Mouse (Mus musculus): ENCODE data around the gene Cenpp. TPM values are rescaled to one million over a fixed set of nuclear protein-coding genes. Genes with fewer than 3 reads are reported as not detected.

The Cenpp gene
- polyA plus RNA-seq, 1 experiment from 2014 or later = 29.5 TPM

GRCm38 (mm10) chr13:49436170-49436569 lies 216.4 kb downstream of the Cenpp start:
- Histone ChIP-seq H3K4me1 (ENCODE audit: control insufficient read depth, insufficient read depth, low read length) (peaks cover 8% of the 10 kb centered on the region), H3K36me3 (ENCODE audit: control insufficient read depth, insufficient read depth, low read length) (0 out of 2 replicates have a peak, but pooled peaks cover 3% of the 10 kb centered on the region), H3K9me3 (replicated peaks; ENCODE audit: control insufficient read depth, low read length) (no peaks in the 10 kb centered on the region), H3K4me2 (no peak overlapping the region), H3K27me3 (ENCODE audit: control insufficient read depth, insufficient read depth, low read length) (no peaks in the 10 kb centered on the region), H3K4me3 (ENCODE audit: low read depth, low read length) (no peak overlapping the region), H3K9ac (ENCODE audit: low read depth, low read length) (no peak overlapping the region), H3K27ac (ENCODE audit: low read depth, low read length) (peak overlapping the region; percentile 54)
- WGBS (ENCODE audit: insufficient replicate concordance) = 52% methylated on average over 4 of the region's 4 CpGs
- no peak for ATAC-seq (replicated peaks; ENCODE audit: insufficient number of reproducible peaks, low FRiP score, low TSS enrichment)

GRCm38 (mm10) chr13:49435745-49436144 lies 216.8 kb downstream of the Cenpp start:
- no peak overlapping the region for H3K4me3 ChIP-seq (ENCODE audit: low read depth, low read length)
- no peaks in the 10 kb centered on the region for H3K27me3 ChIP-seq (ENCODE audit: control insufficient read depth, insufficient read depth, low read length)
- peaks cover 8% of the 10 kb centered on the region for H3K4me1 ChIP-seq (ENCODE audit: control insufficient read depth, insufficient read depth, low read length)
- no peaks in the 10 kb centered on the region for H3K9me3 ChIP-seq (replicated peaks; ENCODE audit: control insufficient read depth, low read length)
- ATAC-seq (replicated peaks; ENCODE audit: insufficient number of reproducible peaks, low FRiP score, low TSS enrichment) = no peak; the same call in 1 of the 2 replicates
- peak overlapping the region; percentile 29 for H3K27ac ChIP-seq (ENCODE audit: low read depth, low read length)
- no peak overlapping the region for H3K9ac ChIP-seq (ENCODE audit: low read depth, low read length)
- 0 out of 2 replicates have a peak, but pooled peaks cover 3% of the 10 kb centered on the region for H3K36me3 ChIP-seq (ENCODE audit: control insufficient read depth, insufficient read depth, low read length)
- H3K4me2 ChIP-seq = no peak overlapping the region
- WGBS (ENCODE audit: insufficient replicate concordance) = 67% methylated on average over 1 of the region's 1 CpGs

- no peak for ATAC-seq (replicated peaks; ENCODE audit: insufficient number of reproducible peaks, low FRiP score, low TSS enrichment)
- H3K9ac ChIP-seq (ENCODE audit: low read depth, low read length) = no peak overlapping the region
- H3K4me3 ChIP-seq (ENCODE audit: low read depth, low read length) = no peak overlapping the region
- 89% methylated on average over 2 of the region's 2 CpGs for WGBS (ENCODE audit: insufficient replicate concordance)
- no peaks in the 10 kb centered on the region for H3K27me3 ChIP-seq (ENCODE audit: control insufficient read depth, insufficient read depth, low read length)
- H3K4me1 ChIP-seq (ENCODE audit: control insufficient read depth, insufficient read depth, low read length) = peaks cover 11% of the 10 kb centered on the region
- no peak overlapping the region for H3K4me2 ChIP-seq
- 0 out of 2 replicates have a peak, but pooled peaks cover 3% of the 10 kb centered on the region for H3K36me3 ChIP-seq (ENCODE audit: control insufficient read depth, insufficient read depth, low read length)
- H3K9me3 ChIP-seq (replicated peaks; ENCODE audit: control insufficient read depth, low read length) = no peaks in the 10 kb centered on the region
- H3K27ac ChIP-seq (ENCODE audit: low read depth, low read length) = no peak overlapping the region
These were observed 219.1 kb downstream of the Cenpp start for GRCm38 (mm10) chr13:49433268-49434029.

- no peak overlapping the region for H3K27ac ChIP-seq (ENCODE audit: low read depth, low read length)
- H3K27me3 ChIP-seq (ENCODE audit: control insufficient read depth, insufficient read depth, low read length) = no peaks in the 10 kb centered on the region
- WGBS (ENCODE audit: insufficient replicate concordance) = 55% methylated on average over 4 of the region's 4 CpGs
- H3K4me1 ChIP-seq (ENCODE audit: control insufficient read depth, insufficient read depth, low read length) = peaks cover 14% of the 10 kb centered on the region
- H3K9ac ChIP-seq (ENCODE audit: low read depth, low read length) = no peak overlapping the region
- no peak overlapping the region for H3K4me3 ChIP-seq (ENCODE audit: low read depth, low read length)
- no peaks in the 10 kb centered on the region for H3K9me3 ChIP-seq (replicated peaks; ENCODE audit: control insufficient read depth, low read length)
- H3K36me3 ChIP-seq (ENCODE audit: control insufficient read depth, insufficient read depth, low read length) = 0 out of 2 replicates have a peak, but pooled peaks cover under 1% of the 10 kb centered on the region
- no peak overlapping the region for H3K4me2 ChIP-seq
- ATAC-seq (replicated peaks; ENCODE audit: insufficient number of reproducible peaks, low FRiP score, low TSS enrichment) = no peak
These were observed 222.1 kb downstream of the Cenpp start for GRCm38 (mm10) chr13:49430529-49430928.

- H3K36me3 ChIP-seq (ENCODE audit: control insufficient read depth, insufficient read depth, low read length) = no peaks in the 10 kb centered on the region
- WGBS (ENCODE audit: insufficient replicate concordance) = 98% methylated on average over 1 of the region's 1 CpGs
- ATAC-seq (replicated peaks; ENCODE audit: insufficient number of reproducible peaks, low FRiP score, low TSS enrichment) = no peak
- no peaks in the 10 kb centered on the region for H3K27me3 ChIP-seq (ENCODE audit: control insufficient read depth, insufficient read depth, low read length)
- no peak overlapping the region for H3K27ac ChIP-seq (ENCODE audit: low read depth, low read length)
- H3K4me3 ChIP-seq (ENCODE audit: low read depth, low read length) = no peak overlapping the region
- no peak overlapping the region for H3K4me2 ChIP-seq
- peaks cover 13% of the 10 kb centered on the region for H3K4me1 ChIP-seq (ENCODE audit: control insufficient read depth, insufficient read depth, low read length)
- H3K9me3 ChIP-seq (replicated peaks; ENCODE audit: control insufficient read depth, low read length) = no peaks in the 10 kb centered on the region
- H3K9ac ChIP-seq (ENCODE audit: low read depth, low read length) = 0 out of 2 replicates have a peak overlapping the region, but pooled peaks have one; percentile 23
These were observed 224.4 kb downstream of the Cenpp start for GRCm38 (mm10) chr13:49428042-49428675.

- no peaks in the 10 kb centered on the region for H3K36me3 ChIP-seq (ENCODE audit: control insufficient read depth, insufficient read depth, low read length)
- ATAC-seq (replicated peaks; ENCODE audit: insufficient number of reproducible peaks, low FRiP score, low TSS enrichment) = no peak
- no peaks in the 10 kb centered on the region for H3K9me3 ChIP-seq (replicated peaks; ENCODE audit: control insufficient read depth, low read length)
- H3K4me3 ChIP-seq (ENCODE audit: low read depth, low read length) = no peak overlapping the region
- H3K4me1 ChIP-seq (ENCODE audit: control insufficient read depth, insufficient read depth, low read length) = peaks cover 25% of the 10 kb centered on the region
- no peak overlapping the region for H3K9ac ChIP-seq (ENCODE audit: low read depth, low read length)
- H3K4me2 ChIP-seq = no peak overlapping the region
- no peaks in the 10 kb centered on the region for H3K27me3 ChIP-seq (ENCODE audit: control insufficient read depth, insufficient read depth, low read length)
- WGBS (ENCODE audit: insufficient replicate concordance) = 84% methylated on average over 3 of the region's 3 CpGs
- H3K27ac ChIP-seq (ENCODE audit: low read depth, low read length) = no peak overlapping the region
These were observed 225.8 kb downstream of the Cenpp start for GRCm38 (mm10) chr13:49426736-49427135.

GRCm38 (mm10) chr13:49421959-49422358 lies 230.6 kb downstream of the Cenpp start:
- peak overlapping the region; percentile 88 for H3K4me3 ChIP-seq (ENCODE audit: low read depth, low read length)
- no peaks in the 10 kb centered on the region for H3K27me3 ChIP-seq (ENCODE audit: control insufficient read depth, insufficient read depth, low read length)
- H3K27ac ChIP-seq (ENCODE audit: low read depth, low read length) = no peak overlapping the region
- peak overlapping the region; percentile 96 for H3K4me2 ChIP-seq
- WGBS (ENCODE audit: insufficient replicate concordance) = 17% methylated on average over 4 of the region's 4 CpGs
- peak overlapping the region; percentile 80 for H3K9ac ChIP-seq (ENCODE audit: low read depth, low read length)
- H3K9me3 ChIP-seq (replicated peaks; ENCODE audit: control insufficient read depth, low read length) = no peaks in the 10 kb centered on the region
- no peaks in the 10 kb centered on the region for H3K36me3 ChIP-seq (ENCODE audit: control insufficient read depth, insufficient read depth, low read length)
- no peak; the same call in 1 of the 2 replicates for ATAC-seq (replicated peaks; ENCODE audit: insufficient number of reproducible peaks, low FRiP score, low TSS enrichment)
- peaks cover 16% of the 10 kb centered on the region for H3K4me1 ChIP-seq (ENCODE audit: control insufficient read depth, insufficient read depth, low read length)

GRCm38 (mm10) chr13:49421606-49421917 lies 231.0 kb downstream of the Cenpp start:
- WGBS (ENCODE audit: insufficient replicate concordance) = 2% methylated on average over 15 of the region's 15 CpGs
- no peaks in the 10 kb centered on the region for H3K27me3 ChIP-seq (ENCODE audit: control insufficient read depth, insufficient read depth, low read length)

More at GRCm38 (mm10) chr13:49421606-49421917, 231.0 kb downstream of the Cenpp start:
- Histone ChIP-seq H3K4me1 (ENCODE audit: control insufficient read depth, insufficient read depth, low read length) (peaks cover 13% of the 10 kb centered on the region), H3K4me3 (ENCODE audit: low read depth, low read length) (peak overlapping the region; percentile 88), H3K4me2 (peak overlapping the region; percentile 96), H3K36me3 (ENCODE audit: control insufficient read depth, insufficient read depth, low read length) (no peaks in the 10 kb centered on the region), H3K27ac (ENCODE audit: low read depth, low read length) (0 out of 2 replicates have a peak overlapping the region, but pooled peaks have one; percentile 85), H3K9ac (ENCODE audit: low read depth, low read length) (peak overlapping the region; percentile 80), H3K9me3 (replicated peaks; ENCODE audit: control insufficient read depth, low read length) (no peaks in the 10 kb centered on the region)
- peak; percentile 23 for ATAC-seq (replicated peaks; ENCODE audit: insufficient number of reproducible peaks, low FRiP score, low TSS enrichment)
